Mouse (Mus musculus) MEL (cell line): Measurements from ENCODE around the gene Npc2. TPM values are rescaled to one million over a fixed set of nuclear protein-coding genes. Genes with fewer than 3 reads are reported as not detected.

Experiments
- DNase-seq: peaks from one replicate; pipeline ENCODE4 v3.0.0; 2011; ENCODE audit warnings: low read depth, low spot score
- H3K27ac ChIP-seq: 2 replicates; pipeline ENCODE4 v1.5.1; 2012; ENCODE audit warnings: low read depth, mild to moderate bottlenecking, control low read depth, low read length, moderate library complexity; ENCODE audit not compliant: control insufficient read depth
- H3K27me3 ChIP-seq, 2 experiments: fragments of 150-350 bp in 1 of 2; sonication (generic) in 1 of 2; 2 replicates each; pipeline ENCODE4 v1.6.1; 2012; ENCODE audit warnings: low read length in 2 of 2, mild to moderate bottlenecking in 2 of 2, improper control_type of control experiment in 1 of 2, moderate library complexity in 1 of 2; ENCODE audit not compliant: insufficient read depth in 2 of 2, control insufficient read depth in 1 of 2
- H3K36me3 ChIP-seq, 2 experiments: 2 replicates each; pipeline ENCODE4 v1.6.1; 2012 to 2014; ENCODE audit warnings: low read length in 2 of 2, improper control_type of control experiment in 1 of 2, inconsistent platforms in 1 of 2, mild to moderate bottlenecking in 1 of 2; ENCODE audit not compliant: insufficient read depth in 2 of 2, control insufficient read depth in 1 of 2
- H3K4me1 ChIP-seq, 2 experiments: fragments of 150-350 bp in 1 of 2; sonication (generic) in 1 of 2; 2 replicates each; pipeline ENCODE4 v1.6.1; 2012; ENCODE audit warnings: low read length in 2 of 2, improper control_type of control experiment in 1 of 2, mild to moderate bottlenecking in 1 of 2; ENCODE audit not compliant: insufficient read depth in 2 of 2, control insufficient read depth in 1 of 2
- H3K4me3 ChIP-seq, 2 experiments: fragments of 150-350 bp in 1 of 2; sonication (generic) in 1 of 2; 2 replicates each; pipeline ENCODE4 v1.5.1; 2012; ENCODE audit warnings: low read depth in 2 of 2, low read length in 2 of 2, mild to moderate bottlenecking in 2 of 2, moderate library complexity in 2 of 2, control low read depth in 1 of 2, improper control_type of control experiment in 1 of 2; ENCODE audit not compliant: control insufficient read depth in 1 of 2, insufficient read depth in 1 of 2
- H3K79me2 ChIP-seq: 2 replicates; pipeline ENCODE4 v1.6.1; 2012; ENCODE audit warnings: mild to moderate bottlenecking, low read length, moderate library complexity; ENCODE audit not compliant: control insufficient read depth, poor library complexity, insufficient read depth
- H3K9ac ChIP-seq: 2 replicates; pipeline ENCODE4 v1.6.1; 2012; ENCODE audit warnings: low read depth, mild to moderate bottlenecking, control low read depth, low read length, moderate library complexity; ENCODE audit not compliant: control insufficient read depth, poor library complexity, severe bottlenecking
- H3K9me3 ChIP-seq: fragments of 150-350 bp; sonication (generic); replicated peaks from 2 replicates; pipeline ENCODE4 v1.6.1; 2012; ENCODE audit warnings: mild to moderate bottlenecking, low read length, improper control_type of control experiment, moderate library complexity; ENCODE audit not compliant: insufficient read depth
- BHLHE40 ChIP-seq: IDR thresholded peaks from 2 replicates; pipeline ENCODE4 v1.6.1; 2012; ENCODE audit warnings: low read depth, mild to moderate bottlenecking, inconsistent platforms, low read length, improper control_type of control experiment, borderline replicate concordance
- CHD1 ChIP-seq: IDR thresholded peaks from 2 replicates; pipeline ENCODE4 v1.6.1; 2012; ENCODE audit warnings: low read depth, mild to moderate bottlenecking, inconsistent platforms, low read length, improper control_type of control experiment
- CTCF ChIP-seq, 3 experiments: IDR thresholded peaks in 2 of 3; conservative IDR thresholded peaks in 1 of 3; 2 replicates each; pipeline ENCODE4 v1.5.1; 2011 to 2012; ENCODE audit warnings: low read length in 3 of 3, low read depth in 2 of 3, mild to moderate bottlenecking in 2 of 3, improper control_type of control experiment in 1 of 3, inconsistent platforms in 1 of 3, mixed read lengths in 1 of 3, moderate library complexity in 1 of 3; ENCODE audit not compliant: control insufficient read depth in 1 of 3, insufficient read depth in 1 of 3, poor library complexity in 1 of 3, severe bottlenecking in 1 of 3
- ELF1 ChIP-seq: IDR thresholded peaks from 2 replicates; pipeline ENCODE4 v1.6.1; 2014; ENCODE audit warnings: low read depth, mild to moderate bottlenecking, inconsistent platforms, low read length, improper control_type of control experiment, moderate library complexity
- EP300 ChIP-seq, 2 experiments: IDR thresholded peaks; 2 replicates each; pipeline ENCODE4 v1.6.1; 2011; ENCODE audit warnings: improper control_type of control experiment in 2 of 2, low read length in 2 of 2, low read depth in 1 of 2, mild to moderate bottlenecking in 1 of 2
- ETS1 ChIP-seq: IDR thresholded peaks from 2 replicates; pipeline ENCODE4 v1.6.1; 2012; ENCODE audit warnings: low read depth, mild to moderate bottlenecking, inconsistent platforms, low read length, improper control_type of control experiment, moderate library complexity
- GABPA ChIP-seq: IDR thresholded peaks from 2 replicates; pipeline ENCODE4 v1.6.1; 2012; ENCODE audit warnings: low read depth, mild to moderate bottlenecking, inconsistent platforms, low read length, improper control_type of control experiment, moderate library complexity
- MAFK ChIP-seq: IDR thresholded peaks from 2 replicates; pipeline ENCODE4 v1.6.1; 2011; ENCODE audit warnings: low read depth, mild to moderate bottlenecking, low read length, improper control_type of control experiment, borderline replicate concordance
- MAX ChIP-seq: IDR thresholded peaks from 2 replicates; pipeline ENCODE4 v1.6.1; 2011; ENCODE audit warnings: low read length, improper control_type of control experiment
- MAZ ChIP-seq: IDR thresholded peaks from 2 replicates; pipeline ENCODE4 v1.6.1; 2012; ENCODE audit warnings: low read depth, mild to moderate bottlenecking, inconsistent platforms, low read length, improper control_type of control experiment
- MXI1 ChIP-seq: IDR thresholded peaks from 2 replicates; pipeline ENCODE4 v1.6.1; 2011; ENCODE audit warnings: mild to moderate bottlenecking, low read depth, low read length, improper control_type of control experiment
- MYC ChIP-seq: IDR thresholded peaks from 2 replicates; pipeline ENCODE4 v1.6.1; 2011; ENCODE audit warnings: low read depth, mild to moderate bottlenecking, low read length, improper control_type of control experiment, moderate library complexity
- NRF1 ChIP-seq: IDR thresholded peaks from 2 replicates; pipeline ENCODE4 v1.6.1; 2014; ENCODE audit warnings: low read depth, mild to moderate bottlenecking, inconsistent platforms, low read length, improper control_type of control experiment, moderate library complexity; ENCODE audit not compliant: poor library complexity, insufficient read depth, severe bottlenecking
- POLR2A ChIP-seq, 2 experiments: IDR thresholded peaks; 2 replicates each; pipeline ENCODE4 v1.6.1; 2011 to 2012; ENCODE audit warnings: low read length in 2 of 2, mild to moderate bottlenecking in 2 of 2, control low read depth in 1 of 2, improper control_type of control experiment in 1 of 2, low read depth in 1 of 2, moderate library complexity in 1 of 2; ENCODE audit not compliant: control insufficient read depth in 1 of 2, insufficient read depth in 1 of 2, poor library complexity in 1 of 2
- RAD21 ChIP-seq: IDR thresholded peaks from 2 replicates; pipeline ENCODE4 v1.6.1; 2011; ENCODE audit warnings: mild to moderate bottlenecking, low read depth, low read length, improper control_type of control experiment
- RCOR1 ChIP-seq: IDR thresholded peaks from 2 replicates; pipeline ENCODE4 v1.6.1; 2012; ENCODE audit warnings: low read depth, mild to moderate bottlenecking, inconsistent platforms, low read length, improper control_type of control experiment
- SIN3A ChIP-seq: IDR thresholded peaks from 2 replicates; pipeline ENCODE4 v1.6.1; 2012; ENCODE audit warnings: low read length, improper control_type of control experiment, inconsistent platforms
- SMC3 ChIP-seq: IDR thresholded peaks from 2 replicates; pipeline ENCODE4 v1.6.1; 2011; ENCODE audit warnings: low read depth, low read length, improper control_type of control experiment
- TAL1 ChIP-seq: IDR thresholded peaks from 2 replicates; pipeline ENCODE4 v1.6.1; 2012; ENCODE audit warnings: mild to moderate bottlenecking, inconsistent platforms, low read length, moderate library complexity, mixed read lengths
- UBTF ChIP-seq: IDR thresholded peaks from 2 replicates; pipeline ENCODE4 v1.6.1; 2012; ENCODE audit warnings: low read depth, mild to moderate bottlenecking, inconsistent platforms, low read length, improper control_type of control experiment, moderate library complexity, borderline replicate concordance; ENCODE audit not compliant: insufficient read depth
- ZC3H11A ChIP-seq: IDR thresholded peaks from 2 replicates; pipeline ENCODE4 v1.6.1; 2012; ENCODE audit warnings: low read depth, mild to moderate bottlenecking, inconsistent platforms, low read length, improper control_type of control experiment
- ZMIZ1 ChIP-seq: IDR thresholded peaks from 2 replicates; pipeline ENCODE4 v1.6.1; 2012; ENCODE audit warnings: low read depth, mild to moderate bottlenecking, inconsistent platforms, low read length, improper control_type of control experiment, moderate library complexity
- polyA plus RNA-seq, 2 experiments: library from polyadenylated mRNA; stranded (reverse) in 1 of 2; unstranded in 1 of 2; fragments of >175 nt in 1 of 2; fragments of >200 nt in 1 of 2; gene quantifications; 2 replicates each; pipeline versions ENCODE4 v1.2.1 to v1.2.4; 2012; ENCODE audit warnings: low replicate concordance in 2 of 2, low read depth in 1 of 2; ENCODE audit not compliant: insufficient read length in 2 of 2, insufficient read depth in 1 of 2, missing spikeins in 1 of 2
- total RNA-seq: library from RNA; depleted of rRNA; stranded (reverse); fragments of 300-350 nt; gene quantifications from 2 replicates; pipeline ENCODE4 v1.2.3, GENCODE M21; 2012

Npc2 gene
- total and polyA plus RNA-seq, 3 experiments: 48.9 to 63.1 TPM; not detected in 1

- Histone ChIP-seq H3K27me3 (peaks cover 2 to 3% of the 10 kb centered on the region in 2 experiments), H3K36me3 (no peaks in the 10 kb centered on the region), H3K9me3 (no peaks in the 10 kb centered on the region), H3K4me1 (no peaks in the 10 kb centered on the region), H3K27ac (no peak overlapping the region), H3K4me3 (no peak overlapping the region), H3K79me2 (no peaks in the 10 kb centered on the region), H3K9ac (no peak overlapping the region)
- DNase-seq: no peak
- TF ChIP-seq GABPA (no peak), ELF1 (no peak), UBTF (no peak), MAX (no peak), NRF1 (no peak), RAD21 (no peak)
Measured at GRCm38 (mm10) chr12:84743496-84743895, 29.5 kb downstream of the Npc2 start.

DNA sequence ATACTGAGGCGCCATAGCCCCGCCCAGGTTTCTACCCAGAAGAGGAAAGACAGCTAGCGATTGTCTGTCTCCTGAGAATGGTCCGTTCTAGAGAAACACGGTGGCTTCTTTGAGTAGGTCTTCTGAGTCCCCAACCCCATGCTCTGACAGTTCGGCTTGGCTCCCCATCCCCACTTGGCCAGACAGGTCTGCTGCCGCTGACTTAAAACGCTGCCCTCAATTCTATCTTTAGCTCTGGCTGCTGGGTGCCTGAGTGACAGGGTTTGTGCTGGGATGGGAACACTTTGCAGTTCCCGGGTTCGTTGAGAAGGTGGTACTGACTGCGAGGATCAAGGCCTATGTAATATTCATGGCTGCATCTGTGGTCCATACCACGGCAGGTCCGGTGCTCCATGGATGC is 39.6 kb downstream of the Npc2 start:
- H3K4me3 ChIP-seq: no peak overlapping the region

DNA sequence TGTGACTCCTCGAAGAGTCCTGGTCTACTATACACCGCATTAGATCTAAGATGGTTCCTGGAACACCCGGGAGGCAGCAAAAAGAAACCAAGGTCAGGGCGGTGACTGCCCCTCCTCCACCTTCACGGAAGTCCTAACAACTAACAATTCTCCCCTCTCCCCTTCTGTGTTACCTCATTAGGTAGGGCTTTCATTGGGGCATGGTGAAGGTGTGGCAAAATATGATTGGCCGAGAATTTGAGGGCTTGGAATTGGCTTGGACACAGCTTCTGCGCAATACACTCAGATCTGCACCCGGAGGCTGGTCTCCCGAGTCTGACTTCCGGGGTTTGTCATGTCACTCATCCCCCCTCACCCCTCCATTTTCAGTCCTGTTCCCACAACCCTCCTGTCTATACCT is 44.5 kb downstream of the Npc2 start:
- Histone ChIP-seq H3K36me3 (no peaks in the 10 kb centered on the region), H3K27me3 (peaks cover under 1 to 5% of the 10 kb centered on the region in 2 experiments; a peak in 2 of 4 replicates), H3K9ac (no peak overlapping the region), H3K79me2 (no peaks in the 10 kb centered on the region), H3K27ac (no peak overlapping the region), H3K4me1 (no peaks in the 10 kb centered on the region), H3K4me3 (no peak overlapping the region), H3K9me3 (no peaks in the 10 kb centered on the region)
- no peak for TF ChIP-seq TAL1
- DNase-seq: no peak

More for the DNA sequence above, 39.6 kb downstream of the Npc2 start:
- Histone ChIP-seq H3K36me3 (no peaks in the 10 kb centered on the region), H3K79me2 (no peaks in the 10 kb centered on the region), H3K9ac (no peak overlapping the region), H3K27me3 (peaks cover 4 to 6% of the 10 kb centered on the region in 2 experiments; a peak in 3 of 4 replicates), H3K4me1 (no peaks in the 10 kb centered on the region), H3K27ac (no peak overlapping the region), H3K9me3 (no peaks in the 10 kb centered on the region)
- TF ChIP-seq MAZ (no peak), RCOR1 (no peak), ELF1 (no peak), ZC3H11A (no peak), MYC (no peak), POLR2A (IDR thresholded peaks at IDR 0.05; ENCODE audit: control insufficient read depth in 1 of 2, insufficient read depth in 1 of 2, low read depth in 1 of 2, low read length in 2 of 2, poor library complexity in 1 of 2) (no peak), CTCF (IDR thresholded peaks at IDR 0.05 in 2 of 3, conservative IDR thresholded peaks at IDR 0.05 in 1 of 3; ENCODE audit: control insufficient read depth in 1 of 3, insufficient read depth in 1 of 3, low read depth in 2 of 3, low read length in 3 of 3, poor library complexity in 1 of 3, severe bottlenecking in 1 of 3) (no peak), SIN3A (no peak), CHD1 (no peak), MAFK (no peak), BHLHE40 (no peak), ETS1 (no peak), ZMIZ1 (no peak), EP300 (IDR thresholded peaks at IDR 0.05; ENCODE audit: low read depth in 1 of 2, low read length in 2 of 2) (no peak), MXI1 (no peak), SMC3 (no peak)
- DNase-seq: no peak
